Mouse (Mus musculus) embryonic facial prominence, embryonic 11.5 days (tissue): ENCODE results near the gene Adamts16. TPM values are rescaled to one million over a fixed set of nuclear protein-coding genes. Genes with fewer than 3 reads are reported as not detected.
A peak's percentile ranks its signal among the peaks of the same experiment; 100 is the strongest.

Experiments
- ATAC-seq: fragments of 200-750 bp; cut with Nextera tagmentation; replicated peaks from 2 replicates; pipeline ENCODE4 v1.8.0; 2017; ENCODE audit warnings: low read depth; ENCODE audit not compliant: insufficient number of reproducible peaks, low FRiP score, low TSS enrichment
- DNase-seq: peaks from one replicate; pipeline ENCODE4 v3.0.0-alpha.2; 2015; ENCODE audit warnings: low spot score
- H3K27ac ChIP-seq: fragments of 300-500 bp; sonication (generic); replicated peaks from 2 replicates; pipeline ENCODE4 v1.5.1; 2014; ENCODE audit warnings: mild to moderate bottlenecking, low read depth, low read length, control low read depth
- H3K27me3 ChIP-seq: fragments of 300-500 bp; sonication (generic); 2 replicates; pipeline ENCODE4 v1.6.1; 2014; ENCODE audit warnings: mild to moderate bottlenecking, low read length, moderate library complexity, mixed read lengths; ENCODE audit not compliant: control insufficient read depth, insufficient read depth
- H3K36me3 ChIP-seq: fragments of 300-500 bp; sonication (generic); replicated peaks from 2 replicates; pipeline ENCODE4 v1.6.1; 2014; ENCODE audit warnings: low read depth, mild to moderate bottlenecking, low read length, moderate library complexity, mixed read lengths; ENCODE audit not compliant: control insufficient read depth, insufficient read depth
- H3K4me1 ChIP-seq: fragments of 300-500 bp; sonication (generic); 2 replicates; pipeline ENCODE4 v1.6.1; 2014; ENCODE audit warnings: low read length, mixed read lengths; ENCODE audit not compliant: control insufficient read depth, insufficient read depth
- H3K4me2 ChIP-seq: fragments of 300-500 bp; sonication (generic); 2 replicates; pipeline ENCODE4 v1.6.1; 2014; ENCODE audit warnings: low read depth, mild to moderate bottlenecking, control low read depth, low read length, moderate library complexity
- H3K4me3 ChIP-seq: fragments of 300-500 bp; sonication (generic); 2 replicates; pipeline ENCODE4 v1.5.1; 2014; ENCODE audit warnings: low read depth, low read length, control low read depth
- H3K9ac ChIP-seq: fragments of 300-500 bp; sonication (generic); replicated peaks from 2 replicates; pipeline ENCODE4 v1.6.1; 2014; ENCODE audit warnings: mild to moderate bottlenecking, control low read depth, low read length
- H3K9me3 ChIP-seq: fragments of 300-500 bp; sonication (generic); replicated peaks from 2 replicates; pipeline ENCODE4 v1.6.1; 2016; ENCODE audit warnings: mild to moderate bottlenecking, low read length, inconsistent platforms, mixed read lengths; ENCODE audit not compliant: control insufficient read depth
- WGBS: fragments of 180-500 bp; shearing (Covaris S2); extraction: QIAGEN DNeasy Blood & Tissue Kit; methylation state at CpG from one replicate; pipeline ENCODE4 v1.1.7; 2014; 5-methylcytosine and 5-hydroxymethylcytosine counted together
- polyA plus RNA-seq: library from polyadenylated mRNA; unstranded; fragments of >200 nt; fragmentation: Nextera tagmentation; extraction: Ambion mirVana; gene quantifications from 2 replicates; pipeline ENCODE4 v1.2.1, GENCODE M21; 2014

The Adamts16 gene
- polyA plus RNA-seq, 1 experiment from 2014 or later: 0.53 TPM

- Histone ChIP-seq H3K4me3 (no peak overlapping the region), H3K4me1 (no peaks in the 10 kb centered on the region), H3K4me2 (no peak overlapping the region), H3K27me3 (no peaks in the 10 kb centered on the region), H3K9me3 (no peaks in the 10 kb centered on the region), H3K27ac (no peak overlapping the region), H3K36me3 (no peaks in the 10 kb centered on the region), H3K9ac (no peak overlapping the region)
- WGBS: 25% methylated on average over 7 of the region's 7 CpGs
- ATAC-seq (no peak), DNase-seq (peak; percentile 76)
Measured at GRCm38 (mm10) chr13:70779781-70780180, 61.8 kb downstream of the Adamts16 start.

GRCm38 (mm10) chr13:70778872-70779554 lies 62.6 kb downstream of the Adamts16 start:
- Histone ChIP-seq H3K36me3 (no peaks in the 10 kb centered on the region), H3K27me3 (no peaks in the 10 kb centered on the region), H3K9me3 (no peaks in the 10 kb centered on the region), H3K4me3 (no peak overlapping the region), H3K4me2 (no peak overlapping the region), H3K4me1 (no peaks in the 10 kb centered on the region), H3K9ac (no peak overlapping the region), H3K27ac (0 out of 2 replicates have a peak overlapping the region, but pooled peaks have one; percentile 25)
- peak; percentile 92 for ATAC-seq
- DNase-seq: peak; percentile 80
- WGBS: 26% methylated on average over 9 of the region's 9 CpGs

- Histone ChIP-seq H3K4me3 (no peak overlapping the region), H3K27ac (no peak overlapping the region), H3K36me3 (no peaks in the 10 kb centered on the region), H3K4me1 (no peaks in the 10 kb centered on the region), H3K9ac (no peak overlapping the region), H3K9me3 (no peaks in the 10 kb centered on the region), H3K4me2 (no peak overlapping the region), H3K27me3 (no peaks in the 10 kb centered on the region)
- WGBS: 90% methylated on average over 6 of the region's 6 CpGs
- DNase-seq: no peak
- no peak for ATAC-seq
Measured at GRCm38 (mm10) chr13:70771100-70771499, 70.5 kb downstream of the Adamts16 start.

GRCm38 (mm10) chr13:70769156-70769555 lies 72.5 kb downstream of the Adamts16 start:
- no peak overlapping the region for H3K4me3 ChIP-seq
- no peak for DNase-seq
- H3K27me3 ChIP-seq: no peaks in the 10 kb centered on the region
- H3K4me2 ChIP-seq: no peak overlapping the region
- H3K36me3 ChIP-seq: no peaks in the 10 kb centered on the region
- H3K27ac ChIP-seq: no peak overlapping the region
- no peak overlapping the region for H3K9ac ChIP-seq
- WGBS: 49% methylated on average over 2 of the region's 2 CpGs
- no peak for ATAC-seq
- no peaks in the 10 kb centered on the region for H3K9me3 ChIP-seq
- H3K4me1 ChIP-seq: no peaks in the 10 kb centered on the region

- Histone ChIP-seq H3K4me2 (no peak overlapping the region), H3K9ac (no peak overlapping the region), H3K27ac (no peak overlapping the region), H3K4me1 (no peaks in the 10 kb centered on the region), H3K4me3 (no peak overlapping the region), H3K27me3 (no peaks in the 10 kb centered on the region), H3K36me3 (no peaks in the 10 kb centered on the region), H3K9me3 (no peaks in the 10 kb centered on the region)
- DNase-seq: no peak
- ATAC-seq: no peak
Measured at GRCm38 (mm10) chr13:70767462-70767861, 74.1 kb downstream of the Adamts16 start.

GRCm38 (mm10) chr13:70764682-70765081 lies 76.9 kb downstream of the Adamts16 start:
- no peak for DNase-seq
- Histone ChIP-seq H3K4me3 (no peak overlapping the region), H3K36me3 (no peaks in the 10 kb centered on the region), H3K27ac (no peak overlapping the region), H3K27me3 (no peaks in the 10 kb centered on the region), H3K4me2 (no peak overlapping the region), H3K9ac (no peak overlapping the region), H3K4me1 (no peaks in the 10 kb centered on the region), H3K9me3 (no peaks in the 10 kb centered on the region)
- whole genome bisulfite sequencing: 86% methylated on average over 6 of the region's 6 CpGs
- no peak for ATAC-seq

- Histone ChIP-seq H3K27me3 (no peaks in the 10 kb centered on the region), H3K9me3 (no peaks in the 10 kb centered on the region), H3K4me2 (no peak overlapping the region), H3K9ac (no peak overlapping the region), H3K4me3 (no peak overlapping the region), H3K36me3 (no peaks in the 10 kb centered on the region), H3K4me1 (no peaks in the 10 kb centered on the region), H3K27ac (no peak overlapping the region)
- WGBS: 86% methylated on average over 2 of the region's 2 CpGs
- no peak for DNase-seq
- ATAC-seq: no peak
Measured at GRCm38 (mm10) chr13:70762586-70762985, 79.0 kb downstream of the Adamts16 start.

GRCm38 (mm10) chr13:70761312-70761711 lies 80.3 kb downstream of the Adamts16 start:
- Histone ChIP-seq H3K27me3 (no peaks in the 10 kb centered on the region), H3K9ac (no peak overlapping the region), H3K4me2 (no peak overlapping the region), H3K27ac (no peak overlapping the region), H3K36me3 (no peaks in the 10 kb centered on the region), H3K4me3 (no peak overlapping the region), H3K4me1 (no peaks in the 10 kb centered on the region), H3K9me3 (no peaks in the 10 kb centered on the region)
- no peak for ATAC-seq
- 75% methylated on average over 2 of the region's 2 CpGs for WGBS
- no peak for DNase-seq
